Mouse (Mus musculus): ENCODE results near the gene Skap2. TPM values are rescaled to one million over a fixed set of nuclear protein-coding genes. Genes with fewer than 3 reads are reported as not detected.

Skap2 gene
- polyA plus RNA-seq, 1 experiment from 2014 or later, result 7.9 TPM

DNA sequence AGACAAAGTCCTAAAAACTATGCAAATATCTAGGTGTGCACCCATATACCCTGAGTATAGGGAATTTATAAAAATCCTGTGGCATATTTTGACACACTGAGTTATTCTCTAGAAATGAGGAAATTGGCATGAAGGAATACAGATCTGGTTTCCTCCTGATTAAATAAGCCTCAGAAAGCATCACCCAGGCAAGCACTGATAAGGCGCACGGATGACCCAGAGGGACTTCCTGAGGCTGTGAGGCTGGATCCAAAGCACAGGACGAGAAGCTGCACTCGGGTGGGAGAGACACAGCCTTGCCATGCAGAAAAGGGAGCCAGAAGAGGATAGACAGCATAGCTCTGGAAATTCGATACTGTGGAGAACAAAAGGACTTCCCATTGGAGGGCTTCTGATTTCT lies 12.4 kb upstream of the Skap2 start:
- WGBS, result 42% methylated on average over 5 of the region's 5 CpGs
- no peak for ATAC-seq (ENCODE audit: insufficient number of reproducible peaks, insufficient read depth, low FRiP score, low TSS enrichment)
- no peak overlapping the region for H3K27ac ChIP-seq

GRCm38 (mm10) chr6:52022363-52022762 lies 10.0 kb upstream of the Skap2 start:
- H3K4me1 ChIP-seq, result peaks cover 3% of the 10 kb centered on the region; the same call in 1 of the 2 replicates
- H3K36me3 ChIP-seq, result no peaks in the 10 kb centered on the region
- WGBS, result 38% methylated on average over 4 of the region's 5 CpGs
- no peaks in the 10 kb centered on the region for H3K9me3 ChIP-seq
- H3K27me3 ChIP-seq, result no peaks in the 10 kb centered on the region
- ATAC-seq (ENCODE audit: insufficient number of reproducible peaks, insufficient read depth, low FRiP score, low TSS enrichment), result no peak
- no peak overlapping the region for H3K4me3 ChIP-seq
- no peak overlapping the region for H3K27ac ChIP-seq
- no peak overlapping the region for H3K4me2 ChIP-seq (replicated peaks)
- H3K9ac ChIP-seq, result no peak overlapping the region

More for the DNA sequence above, 12.4 kb upstream of the Skap2 start:
- no peak overlapping the region for H3K4me3 ChIP-seq
- H3K27me3 ChIP-seq, result no peaks in the 10 kb centered on the region
- no peaks in the 10 kb centered on the region for H3K36me3 ChIP-seq
- peaks cover 3% of the 10 kb centered on the region; the same call in 1 of the 2 replicates for H3K4me1 ChIP-seq
- H3K9ac ChIP-seq, result no peak overlapping the region
- H3K9me3 ChIP-seq, result no peaks in the 10 kb centered on the region
- H3K4me2 ChIP-seq (replicated peaks), result no peak overlapping the region

DNA sequence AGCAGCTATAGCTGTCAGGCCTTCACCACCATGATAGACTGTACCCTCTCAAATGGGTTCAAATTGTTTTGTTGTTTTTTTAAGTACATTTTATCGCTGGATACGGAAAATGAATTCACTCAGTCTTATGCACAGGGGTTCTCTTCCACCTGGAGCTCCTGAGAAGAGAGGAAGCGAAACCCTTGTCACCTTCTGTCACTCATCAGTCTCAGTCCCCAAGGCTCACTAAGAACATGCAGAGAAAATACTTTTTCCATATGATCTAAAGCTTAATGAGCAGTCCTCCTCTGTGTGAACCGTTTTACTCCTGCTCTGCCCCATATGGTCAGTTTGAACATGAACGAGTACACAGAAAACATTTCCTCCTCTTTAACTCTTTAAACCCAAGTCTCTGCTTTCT lies 7.9 kb upstream of the Skap2 start:
- Histone ChIP-seq H3K4me3 (no peak overlapping the region), H3K9me3 (no peaks in the 10 kb centered on the region), H3K9ac (no peak overlapping the region), H3K4me2 (replicated peaks) (no peak overlapping the region), H3K4me1 (peaks cover 3% of the 10 kb centered on the region; the same call in 1 of the 2 replicates), H3K27me3 (no peaks in the 10 kb centered on the region), H3K27ac (no peak overlapping the region), H3K36me3 (no peaks in the 10 kb centered on the region)
- WGBS, result 80% methylated on average over 5 of the region's 5 CpGs
- no peak for ATAC-seq (ENCODE audit: insufficient number of reproducible peaks, insufficient read depth, low FRiP score, low TSS enrichment)

GRCm38 (mm10) chr6:52013245-52013945 lies 1.0 kb upstream of the Skap2 start:
- H3K27me3 ChIP-seq, result peaks cover 30% of the 10 kb centered on the region
- H3K9ac ChIP-seq, result peak overlapping the region; percentile 35; the same call in 1 of the 2 replicates
- H3K27ac ChIP-seq, result no peak overlapping the region
- 23% methylated on average over 3 of the region's 3 CpGs for WGBS
- no peaks in the 10 kb centered on the region for H3K36me3 ChIP-seq
- H3K4me1 ChIP-seq, result no peaks in the 10 kb centered on the region
- peak overlapping the region; percentile 56 for H3K4me3 ChIP-seq
- ATAC-seq (ENCODE audit: insufficient number of reproducible peaks, insufficient read depth, low FRiP score, low TSS enrichment), result no peak
- H3K9me3 ChIP-seq, result no peaks in the 10 kb centered on the region
- peak overlapping the region; percentile 84 for H3K4me2 ChIP-seq (replicated peaks)

DNA sequence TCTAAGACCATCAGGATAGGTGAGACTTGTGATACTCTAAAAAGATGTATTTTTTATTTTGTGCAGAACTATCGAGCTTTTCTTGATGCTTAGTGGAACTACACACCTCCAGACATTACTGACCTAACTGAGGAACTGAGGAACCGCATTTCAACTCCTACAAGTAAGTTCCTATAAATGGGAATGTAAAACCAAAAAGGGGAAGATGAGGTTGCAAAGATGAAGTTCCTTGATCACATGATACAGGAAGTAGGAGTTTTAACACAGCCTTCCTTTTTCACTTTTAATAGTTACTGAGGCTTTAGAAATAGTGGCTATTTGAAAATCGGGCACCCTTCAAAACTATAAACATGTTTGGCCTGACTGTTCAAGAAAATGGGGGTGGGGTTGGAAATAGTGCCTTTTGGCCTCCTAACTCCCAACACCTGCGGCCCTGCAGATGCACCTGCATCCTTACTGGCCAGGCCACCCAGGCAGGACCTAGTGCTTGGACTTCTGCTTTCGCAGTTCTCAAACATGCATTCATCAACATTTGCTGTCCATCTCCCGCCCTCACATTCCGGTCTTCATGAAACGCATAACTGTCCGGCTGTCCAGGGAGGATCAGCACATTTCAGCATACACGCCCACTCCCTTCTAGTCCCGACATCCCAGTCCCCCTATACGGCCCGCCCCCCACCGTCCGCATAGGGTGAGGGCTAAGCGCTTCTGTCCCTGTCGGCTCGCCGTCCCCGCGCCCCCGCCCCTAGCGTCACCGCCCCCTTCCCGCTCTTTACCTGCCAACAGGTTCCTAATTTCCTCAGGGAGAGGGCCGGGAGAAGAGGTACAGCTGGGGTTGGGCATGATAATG lies 565 bp downstream of the Skap2 start:
- no peak overlapping the region for H3K27ac ChIP-seq
- peaks cover 46% of the 10 kb centered on the region for H3K27me3 ChIP-seq
- 8% methylated on average over 25 of the region's 26 CpGs for WGBS

DNA sequence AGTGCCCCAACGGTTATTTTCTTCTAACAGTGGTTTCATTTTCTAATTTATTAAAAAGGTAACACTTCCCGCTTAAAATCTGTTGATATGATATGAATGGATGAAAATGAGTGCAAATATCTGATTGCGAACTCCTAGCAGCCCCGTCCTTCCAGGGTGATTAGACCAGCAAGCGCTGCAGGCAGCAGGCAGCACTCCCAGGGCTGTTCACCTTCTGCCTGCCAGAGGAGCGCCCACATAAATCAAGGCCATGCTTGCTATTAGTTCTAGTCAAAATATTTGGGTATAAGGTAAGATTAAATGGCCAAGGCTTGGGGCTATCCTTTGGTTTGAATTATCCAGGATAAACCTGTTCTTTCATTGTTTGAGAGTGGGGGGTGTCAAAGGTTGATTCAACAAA lies 3.0 kb downstream of the Skap2 start:
- no peak overlapping the region for H3K4me2 ChIP-seq (replicated peaks)
- H3K4me1 ChIP-seq, result no peaks in the 10 kb centered on the region
- H3K4me3 ChIP-seq, result no peak overlapping the region
- peaks cover 60% of the 10 kb centered on the region for H3K27me3 ChIP-seq
- no peak for ATAC-seq (ENCODE audit: insufficient number of reproducible peaks, insufficient read depth, low FRiP score, low TSS enrichment)
- 52% methylated on average over 6 of the region's 6 CpGs for WGBS
- H3K9me3 ChIP-seq, result no peaks in the 10 kb centered on the region
- no peak overlapping the region for H3K9ac ChIP-seq
- H3K27ac ChIP-seq, result no peak overlapping the region
- H3K36me3 ChIP-seq, result no peaks in the 10 kb centered on the region

More for the DNA sequence above, 565 bp downstream of the Skap2 start:
- peak; percentile 79 for ATAC-seq (ENCODE audit: insufficient number of reproducible peaks, insufficient read depth, low FRiP score, low TSS enrichment)
- no peaks in the 10 kb centered on the region for H3K4me1 ChIP-seq
- 0 out of 2 replicates have a peak overlapping the region, but pooled peaks have one; percentile 35 for H3K9ac ChIP-seq
- peak overlapping the region; percentile 84 for H3K4me2 ChIP-seq (replicated peaks)
- H3K9me3 ChIP-seq, result no peaks in the 10 kb centered on the region
- H3K36me3 ChIP-seq, result no peaks in the 10 kb centered on the region
- H3K4me3 ChIP-seq, result peak overlapping the region; percentile 56

DNA sequence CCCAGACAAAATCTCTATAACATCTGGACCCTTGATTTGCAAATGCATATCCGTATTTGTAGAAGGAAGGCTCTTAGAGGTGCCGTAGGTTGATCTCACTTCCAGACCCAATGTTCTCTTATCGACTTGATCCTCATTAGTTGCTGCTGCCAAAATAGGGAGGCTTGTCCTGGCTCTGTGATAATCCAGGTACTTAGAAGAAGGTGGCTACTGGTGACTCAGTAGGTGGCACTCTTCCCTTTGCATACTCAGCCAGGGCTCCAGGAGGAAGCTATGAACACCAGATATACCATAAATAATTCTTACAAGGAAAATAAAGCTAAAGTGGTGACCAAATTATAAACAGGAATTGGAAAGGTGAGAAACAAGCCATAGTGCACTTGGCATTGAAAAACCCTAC lies 3.6 kb downstream of the Skap2 start:
- no peak for ATAC-seq (ENCODE audit: insufficient number of reproducible peaks, insufficient read depth, low FRiP score, low TSS enrichment)
- H3K4me1 ChIP-seq, result no peaks in the 10 kb centered on the region
- H3K27me3 ChIP-seq, result peaks cover 66% of the 10 kb centered on the region
- no peak overlapping the region for H3K4me3 ChIP-seq
- no peak overlapping the region for H3K27ac ChIP-seq
- H3K9me3 ChIP-seq, result no peaks in the 10 kb centered on the region
- H3K4me2 ChIP-seq (replicated peaks), result no peak overlapping the region
- H3K9ac ChIP-seq, result no peak overlapping the region
- 36% methylated on average over 3 of the region's 3 CpGs for WGBS
- H3K36me3 ChIP-seq, result no peaks in the 10 kb centered on the region

DNA sequence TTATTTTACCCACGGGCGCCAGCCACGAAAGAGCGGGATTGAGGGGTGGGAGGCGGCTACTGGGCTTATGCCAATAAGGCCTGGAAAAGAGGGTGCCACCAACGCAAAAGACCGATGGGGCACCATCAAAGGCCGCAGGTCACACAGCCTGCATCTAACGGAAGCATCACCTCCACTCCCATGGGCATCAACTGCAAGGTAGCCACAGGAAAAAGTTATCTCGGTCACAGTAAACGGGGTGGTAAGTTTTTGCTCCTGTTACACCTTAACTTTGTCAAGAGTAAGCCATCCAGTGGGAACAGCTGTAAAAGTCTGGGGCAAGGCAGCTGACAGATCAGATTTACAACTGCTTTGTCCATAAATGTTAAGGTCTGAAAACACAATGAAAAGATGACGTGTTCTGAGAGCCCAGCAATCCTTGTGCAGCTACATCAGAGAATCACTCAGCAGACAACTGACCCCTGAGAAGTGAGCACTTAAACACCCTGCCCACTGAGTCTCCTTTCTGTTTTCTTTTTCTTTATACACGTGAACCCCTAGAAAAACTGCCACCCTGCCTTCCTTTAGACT lies 5.6 kb downstream of the Skap2 start:
- Histone ChIP-seq H3K27me3 (peaks cover 69% of the 10 kb centered on the region), H3K4me2 (replicated peaks) (no peak overlapping the region), H3K36me3 (no peaks in the 10 kb centered on the region), H3K9me3 (no peaks in the 10 kb centered on the region), H3K4me3 (no peak overlapping the region), H3K9ac (no peak overlapping the region), H3K4me1 (no peaks in the 10 kb centered on the region), H3K27ac (no peak overlapping the region)
- WGBS, result 3% methylated on average over 13 of the region's 13 CpGs
- no peak for ATAC-seq (ENCODE audit: insufficient number of reproducible peaks, insufficient read depth, low FRiP score, low TSS enrichment)

DNA sequence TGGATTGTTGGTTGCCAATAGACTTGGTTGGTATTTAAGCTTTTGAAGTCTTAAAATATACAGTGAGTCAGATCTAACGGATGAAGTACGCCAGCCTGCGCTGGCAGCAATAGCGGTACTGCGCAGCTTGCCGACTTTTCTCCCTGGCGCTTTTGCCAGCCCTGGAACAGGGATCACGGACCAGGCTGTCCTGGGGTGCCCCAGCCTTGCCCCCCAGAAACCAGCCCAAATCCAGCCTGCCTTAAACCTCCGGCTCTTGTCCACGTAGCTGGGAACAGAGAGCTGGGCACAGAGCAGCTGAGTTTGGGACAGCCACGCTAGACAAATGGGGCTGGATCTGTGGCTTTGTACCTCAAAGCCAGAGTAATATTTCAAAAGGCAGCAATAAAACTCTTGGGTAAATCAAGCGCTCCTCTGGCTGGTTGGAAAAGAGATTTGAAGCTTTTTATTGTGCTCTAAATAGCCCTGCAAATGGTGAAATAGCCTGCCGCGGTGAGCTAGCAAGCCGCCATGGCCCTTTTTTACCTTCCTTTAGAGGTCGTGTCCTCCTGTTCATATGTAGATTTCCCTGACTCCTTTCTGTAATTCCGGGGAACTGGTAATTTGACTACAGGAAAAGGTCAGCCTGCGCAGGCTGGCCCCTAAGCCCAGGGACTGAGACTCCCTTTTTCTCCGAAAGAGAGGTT lies 6.2 kb downstream of the Skap2 start:
- no peaks in the 10 kb centered on the region for H3K4me1 ChIP-seq
- 1% methylated on average over 19 of the region's 19 CpGs for WGBS
- H3K9me3 ChIP-seq, result no peaks in the 10 kb centered on the region
- no peak overlapping the region for H3K27ac ChIP-seq
- no peak overlapping the region for H3K9ac ChIP-seq
- peaks cover 70% of the 10 kb centered on the region for H3K27me3 ChIP-seq
- no peaks in the 10 kb centered on the region for H3K36me3 ChIP-seq
- H3K4me2 ChIP-seq (replicated peaks), result no peak overlapping the region
- ATAC-seq (ENCODE audit: insufficient number of reproducible peaks, insufficient read depth, low FRiP score, low TSS enrichment), result no peak
- no peak overlapping the region for H3K4me3 ChIP-seq

DNA sequence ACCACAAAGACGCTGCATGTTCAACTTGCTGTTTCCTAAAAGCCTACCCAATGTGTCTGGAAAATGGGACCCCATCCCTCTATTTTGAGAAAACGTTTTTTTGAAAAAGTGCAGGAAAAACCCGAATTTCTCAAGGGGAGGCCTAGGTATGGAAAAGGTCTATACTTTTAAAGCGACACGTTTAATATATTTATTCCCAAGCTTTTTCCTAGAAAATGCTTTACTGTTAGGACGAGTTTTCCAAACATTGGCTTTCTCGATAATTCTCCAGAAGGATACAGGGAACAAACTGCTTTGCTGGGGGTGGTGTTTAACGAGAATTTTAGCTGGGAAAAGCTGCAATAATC lies 6.8 kb downstream of the Skap2 start:
- no peaks in the 10 kb centered on the region for H3K9me3 ChIP-seq
- WGBS, result 6% methylated on average over 8 of the region's 8 CpGs
- no peak for ATAC-seq (ENCODE audit: insufficient number of reproducible peaks, insufficient read depth, low FRiP score, low TSS enrichment)
- H3K36me3 ChIP-seq, result no peaks in the 10 kb centered on the region
- H3K9ac ChIP-seq, result no peak overlapping the region
- H3K4me2 ChIP-seq (replicated peaks), result no peak overlapping the region
- H3K4me3 ChIP-seq, result no peak overlapping the region
- no peak overlapping the region for H3K27ac ChIP-seq
- H3K27me3 ChIP-seq, result peaks cover 70% of the 10 kb centered on the region
- no peaks in the 10 kb centered on the region for H3K4me1 ChIP-seq

DNA sequence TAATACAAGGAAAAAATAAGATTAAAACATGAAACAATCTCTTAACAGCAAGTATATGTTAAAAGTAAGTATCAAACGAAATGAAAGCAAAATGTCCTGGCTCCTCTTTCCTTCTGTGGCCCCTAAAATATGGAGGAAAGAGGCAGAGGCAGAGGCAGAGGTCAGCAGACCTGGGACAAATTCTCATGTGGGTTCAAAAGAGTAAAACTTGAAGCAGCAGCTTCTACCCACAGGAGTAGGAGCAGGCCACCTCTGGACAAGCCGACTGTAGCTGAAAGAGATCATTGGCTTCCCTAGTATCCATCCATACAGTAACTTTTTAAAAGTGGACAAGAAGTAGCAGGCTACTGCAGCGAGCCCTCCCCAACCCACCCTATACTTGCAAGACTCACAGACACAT lies 7.4 kb downstream of the Skap2 start:
- Histone ChIP-seq H3K27me3 (peaks cover 65% of the 10 kb centered on the region), H3K9ac (no peak overlapping the region)

More for the DNA sequence above, 7.4 kb downstream of the Skap2 start:
- H3K4me3 ChIP-seq, result no peak overlapping the region
- no peaks in the 10 kb centered on the region for H3K36me3 ChIP-seq
- ATAC-seq (ENCODE audit: insufficient number of reproducible peaks, insufficient read depth, low FRiP score, low TSS enrichment), result no peak
- WGBS, result 19% methylated on average over 3 of the region's 3 CpGs
- no peaks in the 10 kb centered on the region for H3K9me3 ChIP-seq
- H3K27ac ChIP-seq, result no peak overlapping the region
- no peaks in the 10 kb centered on the region for H3K4me1 ChIP-seq
- H3K4me2 ChIP-seq (replicated peaks), result no peak overlapping the region
